Mouse (Mus musculus) embryonic facial prominence, embryonic 14.5 days (tissue): ENCODE results near the gene Med26. TPM values are rescaled to one million over a fixed set of nuclear protein-coding genes. Genes with fewer than 3 reads are reported as not detected.
A peak's percentile ranks its signal among the peaks of the same experiment; 100 is the strongest.

ENCODE experiments used
- ATAC-seq: fragments of 200-750 bp; cut with Nextera tagmentation; 2 replicates; pipeline ENCODE4 v1.8.0; 2017; ENCODE audit warnings: low read depth, moderate number of reproducible peaks, moderate TSS enrichment
- DNase-seq: peaks from one replicate; pipeline ENCODE4 v3.0.0-alpha.2; 2015; ENCODE audit warnings: low spot score
- H3K27ac ChIP-seq: fragments of 300-500 bp; sonication (generic); replicated peaks from 2 replicates; pipeline ENCODE4 v1.5.1; 2014; ENCODE audit warnings: low read depth, mild to moderate bottlenecking, low read length, moderate library complexity
- H3K27me3 ChIP-seq: fragments of 300-500 bp; sonication (generic); replicated peaks from 2 replicates; pipeline ENCODE4 v1.6.1; 2014; ENCODE audit warnings: low read length; ENCODE audit not compliant: control insufficient read depth, insufficient read depth
- H3K36me3 ChIP-seq: fragments of 300-500 bp; sonication (generic); 2 replicates; pipeline ENCODE4 v1.6.1; 2014; ENCODE audit warnings: low read length, mixed read lengths; ENCODE audit not compliant: control insufficient read depth, insufficient read depth
- H3K4me1 ChIP-seq: fragments of 300-500 bp; sonication (generic); 2 replicates; pipeline ENCODE4 v1.6.1; 2014; ENCODE audit warnings: antibody characterized with exemption, low read length; ENCODE audit not compliant: control insufficient read depth, insufficient read depth
- H3K4me2 ChIP-seq: fragments of 300-500 bp; sonication (generic); 2 replicates; pipeline ENCODE4 v1.6.1; 2014; ENCODE audit warnings: low read depth, mild to moderate bottlenecking, low read length, moderate library complexity, mixed read lengths
- H3K4me3 ChIP-seq: fragments of 300-500 bp; sonication (generic); 2 replicates; pipeline ENCODE4 v1.5.1; 2014; ENCODE audit warnings: low read depth, mild to moderate bottlenecking, low read length
- H3K9ac ChIP-seq: fragments of 300-500 bp; sonication (generic); 2 replicates; pipeline ENCODE4 v1.6.1; 2014; ENCODE audit warnings: low read depth, mild to moderate bottlenecking, low read length, moderate library complexity, mixed read lengths
- H3K9me3 ChIP-seq: fragments of 300-500 bp; sonication (generic); 2 replicates; pipeline ENCODE4 v1.6.1; 2016; ENCODE audit warnings: low read length; ENCODE audit not compliant: control insufficient read depth
- WGBS: fragments of 180-500 bp; shearing (Covaris S2); extraction: QIAGEN DNeasy Blood & Tissue Kit; methylation state at CpG from one replicate; pipeline ENCODE4 v1.1.7; 2014; 5-methylcytosine and 5-hydroxymethylcytosine counted together
- polyA plus RNA-seq: library from polyadenylated mRNA; unstranded; fragments of >200 nt; fragmentation: Nextera tagmentation; extraction: Ambion mirVana; gene quantifications from 2 replicates; pipeline ENCODE4 v1.2.1, GENCODE M21; 2014

Med26 gene
- polyA plus RNA-seq, 1 experiment from 2014 or later, result 16.2 TPM

DNA sequence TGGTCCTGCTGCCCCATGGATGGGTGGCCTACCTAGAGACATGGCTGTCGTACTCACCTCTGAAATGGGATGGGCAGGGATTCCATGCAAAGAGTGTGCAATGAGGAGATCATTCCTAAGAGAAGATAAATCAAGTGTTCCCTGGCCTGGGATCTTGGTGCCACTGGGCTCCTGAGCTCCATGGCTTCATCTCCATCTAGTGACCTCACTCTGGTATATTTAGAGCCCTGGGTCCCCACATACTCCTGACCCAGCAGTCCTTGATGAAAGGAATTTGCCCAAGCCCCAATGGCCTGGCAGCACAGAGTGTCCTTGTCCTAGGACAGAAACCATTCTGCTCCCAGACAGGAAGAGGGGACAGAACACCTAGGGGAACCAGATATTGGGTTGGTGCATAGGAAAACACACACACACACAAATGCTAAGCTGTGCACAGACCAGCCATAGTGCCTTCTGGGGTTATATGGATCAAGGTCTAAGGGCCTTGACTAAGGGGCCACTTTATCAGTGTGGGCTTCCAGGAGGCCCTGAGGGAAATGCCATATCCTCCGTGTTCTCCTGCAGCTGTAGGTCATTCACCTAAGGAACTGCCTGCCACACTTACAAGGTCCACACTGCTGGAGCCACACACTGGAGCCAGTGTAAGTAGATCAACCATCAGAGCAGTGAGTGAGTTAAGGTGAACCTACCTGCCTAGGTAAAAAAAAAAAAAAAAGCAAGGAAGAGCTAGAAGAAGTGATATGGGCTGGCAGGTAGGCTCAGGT, 48.4 kb downstream of the Med26 start:
- Histone ChIP-seq H3K36me3 (peaks cover 23% of the 10 kb centered on the region), H3K9ac (no peak overlapping the region), H3K27ac (no peak overlapping the region), H3K4me2 (no peak overlapping the region), H3K27me3 (no peaks in the 10 kb centered on the region), H3K4me1 (no peaks in the 10 kb centered on the region), H3K9me3 (no peaks in the 10 kb centered on the region), H3K4me3 (no peak overlapping the region)
- ATAC-seq (no peak), DNase-seq (no peak)
- WGBS, result 94% methylated on average over 2 of the region's 2 CpGs

DNA sequence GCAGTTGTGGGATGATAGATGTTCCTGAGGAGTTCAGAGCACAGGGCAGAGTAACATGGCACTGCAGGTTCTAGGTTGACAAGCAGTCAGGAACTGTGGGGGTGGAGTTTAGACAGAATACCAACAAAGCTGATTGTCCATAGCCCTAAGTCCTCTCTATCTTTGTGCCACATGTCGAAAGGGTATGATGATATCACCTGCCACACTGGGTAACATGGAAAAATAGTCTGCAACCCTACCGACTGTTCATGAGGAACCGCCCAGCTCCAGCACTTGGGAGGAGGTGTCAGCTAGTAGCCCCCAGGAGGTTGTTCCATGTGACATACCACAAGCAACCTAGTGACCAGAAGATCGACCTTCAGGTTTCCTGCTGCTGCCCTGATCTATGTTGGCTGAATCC, 49.5 kb downstream of the Med26 start:
- no peaks in the 10 kb centered on the region for H3K9me3 ChIP-seq

GRCm38 (mm10) chr8:72497911-72498310, 50.2 kb downstream of the Med26 start:
- no peak overlapping the region for H3K4me2 ChIP-seq
- no peak overlapping the region for H3K4me3 ChIP-seq
- H3K36me3 ChIP-seq, result peaks cover 25% of the 10 kb centered on the region
- no peak for ATAC-seq
- H3K27me3 ChIP-seq, result no peaks in the 10 kb centered on the region
- no peak overlapping the region for H3K9ac ChIP-seq
- 81% methylated on average over 1 of the region's 1 CpGs for WGBS
- DNase-seq, result no peak
- H3K9me3 ChIP-seq, result no peaks in the 10 kb centered on the region
- H3K4me1 ChIP-seq, result no peaks in the 10 kb centered on the region
- H3K27ac ChIP-seq, result no peak overlapping the region

More for the DNA sequence above, 49.5 kb downstream of the Med26 start:
- DNase-seq, result no peak
- Histone ChIP-seq H3K27me3 (no peaks in the 10 kb centered on the region), H3K4me3 (no peak overlapping the region), H3K27ac (no peak overlapping the region), H3K36me3 (peaks cover 25% of the 10 kb centered on the region), H3K4me2 (no peak overlapping the region), H3K9ac (no peak overlapping the region), H3K4me1 (no peaks in the 10 kb centered on the region)
- WGBS, result 84% methylated on average over 4 of the region's 4 CpGs
- ATAC-seq, result no peak

GRCm38 (mm10) chr8:72496217-72496616, 51.9 kb downstream of the Med26 start:
- H3K4me1 ChIP-seq, result 0 out of 2 replicates have a peak, but pooled peaks cover 3% of the 10 kb centered on the region
- ATAC-seq (no peak), DNase-seq (no peak)
- WGBS, result 92% methylated on average over 18 of the region's 19 CpGs
- H3K27me3 ChIP-seq, result no peaks in the 10 kb centered on the region
- no peak overlapping the region for H3K4me2 ChIP-seq
- no peak overlapping the region for H3K9ac ChIP-seq
- H3K4me3 ChIP-seq, result no peak overlapping the region
- H3K9me3 ChIP-seq, result no peaks in the 10 kb centered on the region
- peaks cover 25% of the 10 kb centered on the region for H3K36me3 ChIP-seq
- H3K27ac ChIP-seq, result no peak overlapping the region

DNA sequence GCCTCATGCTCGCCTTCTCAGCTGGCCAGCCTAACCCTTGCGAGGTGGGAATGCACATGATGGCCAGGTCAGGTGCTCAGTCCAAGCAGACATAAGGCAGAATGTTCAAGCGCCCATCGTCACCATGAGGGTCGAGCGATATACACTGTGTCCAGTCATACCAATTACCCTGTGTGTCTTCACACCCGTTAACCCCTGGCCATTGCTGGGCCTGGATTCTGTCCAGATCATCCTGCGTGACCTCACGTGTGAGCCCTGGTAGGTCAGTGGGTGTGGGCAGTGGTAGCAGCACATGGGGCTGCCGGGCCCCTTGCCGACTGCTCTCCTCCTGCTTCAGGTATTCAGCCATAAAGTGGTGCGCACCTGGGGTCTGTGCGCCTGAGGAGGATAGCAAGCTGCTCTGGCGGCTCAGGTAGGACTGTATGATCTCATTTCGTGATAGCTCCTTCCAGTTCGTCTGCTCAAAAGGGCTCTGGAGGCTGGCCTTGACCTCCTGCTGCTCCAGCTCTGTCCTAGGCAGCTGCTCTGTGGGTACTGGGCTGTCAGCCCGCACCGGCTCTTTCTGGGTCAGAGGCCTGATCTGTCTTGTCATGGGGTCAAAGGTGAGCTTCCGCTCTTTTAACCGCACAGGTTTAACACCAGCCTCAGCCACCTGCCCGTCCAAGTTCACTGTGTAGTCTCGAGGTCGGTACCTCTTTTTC, 52.5 kb downstream of the Med26 start:
- Histone ChIP-seq H3K9ac (no peak overlapping the region), H3K4me2 (no peak overlapping the region), H3K27me3 (no peaks in the 10 kb centered on the region), H3K9me3 (no peaks in the 10 kb centered on the region), H3K36me3 (peaks cover 26% of the 10 kb centered on the region), H3K4me3 (no peak overlapping the region), H3K4me1 (0 out of 2 replicates have a peak, but pooled peaks cover 7% of the 10 kb centered on the region), H3K27ac (no peak overlapping the region)
- ATAC-seq (no peak), DNase-seq (no peak)
- 82% methylated on average over 23 of the region's 23 CpGs for WGBS

DNA sequence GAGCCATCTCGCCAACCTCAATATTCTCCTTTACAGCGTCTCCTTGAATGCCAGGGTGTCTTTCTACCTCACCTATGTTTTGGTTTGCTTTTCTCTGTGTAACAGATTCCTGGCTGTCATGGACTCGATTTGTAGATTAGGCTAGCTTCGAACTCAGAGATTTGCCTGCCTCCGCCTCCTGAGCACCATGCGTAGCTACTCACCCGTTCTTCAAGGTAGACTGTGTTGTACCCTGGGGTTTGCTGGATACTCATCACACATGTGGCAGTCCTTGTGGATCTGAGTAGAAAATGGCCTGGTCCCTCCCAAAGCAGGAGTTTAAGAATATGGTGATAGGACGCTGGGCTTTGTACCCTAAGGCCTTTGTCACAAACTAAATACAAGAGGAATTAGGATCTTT, 54.7 kb downstream of the Med26 start:
- H3K36me3 ChIP-seq, result peaks cover 42% of the 10 kb centered on the region

GRCm38 (mm10) chr8:72492622-72493081, 55.4 kb downstream of the Med26 start:
- peaks cover 48% of the 10 kb centered on the region for H3K36me3 ChIP-seq
- peak overlapping the region; percentile 85 for H3K4me2 ChIP-seq
- peak overlapping the region; percentile 91 for H3K4me3 ChIP-seq
- peak overlapping the region; percentile 83; the same call in 1 of the 2 replicates for H3K27ac ChIP-seq
- peak overlapping the region; percentile 88 for H3K9ac ChIP-seq
- peak; percentile 99 for DNase-seq
- H3K27me3 ChIP-seq, result no peaks in the 10 kb centered on the region
- 0 out of 2 replicates have a peak, but pooled peaks cover 7% of the 10 kb centered on the region for H3K4me1 ChIP-seq
- no peaks in the 10 kb centered on the region for H3K9me3 ChIP-seq
- under 1% methylated on average over 39 of the region's 56 CpGs for WGBS
- peak; percentile 98 for ATAC-seq

More for the DNA sequence above, 54.7 kb downstream of the Med26 start:
- ATAC-seq, result no peak
- peak overlapping the region; percentile 73; the same call in 1 of the 2 replicates for H3K27ac ChIP-seq
- H3K9ac ChIP-seq, result peak overlapping the region; percentile 88
- DNase-seq, result no peak
- 10% methylated on average over 8 of the region's 8 CpGs for WGBS
- H3K27me3 ChIP-seq, result no peaks in the 10 kb centered on the region
- H3K4me3 ChIP-seq, result peak overlapping the region; percentile 91
- H3K4me2 ChIP-seq, result peak overlapping the region; percentile 85
- H3K9me3 ChIP-seq, result no peaks in the 10 kb centered on the region
- 0 out of 2 replicates have a peak, but pooled peaks cover 7% of the 10 kb centered on the region for H3K4me1 ChIP-seq

DNA sequence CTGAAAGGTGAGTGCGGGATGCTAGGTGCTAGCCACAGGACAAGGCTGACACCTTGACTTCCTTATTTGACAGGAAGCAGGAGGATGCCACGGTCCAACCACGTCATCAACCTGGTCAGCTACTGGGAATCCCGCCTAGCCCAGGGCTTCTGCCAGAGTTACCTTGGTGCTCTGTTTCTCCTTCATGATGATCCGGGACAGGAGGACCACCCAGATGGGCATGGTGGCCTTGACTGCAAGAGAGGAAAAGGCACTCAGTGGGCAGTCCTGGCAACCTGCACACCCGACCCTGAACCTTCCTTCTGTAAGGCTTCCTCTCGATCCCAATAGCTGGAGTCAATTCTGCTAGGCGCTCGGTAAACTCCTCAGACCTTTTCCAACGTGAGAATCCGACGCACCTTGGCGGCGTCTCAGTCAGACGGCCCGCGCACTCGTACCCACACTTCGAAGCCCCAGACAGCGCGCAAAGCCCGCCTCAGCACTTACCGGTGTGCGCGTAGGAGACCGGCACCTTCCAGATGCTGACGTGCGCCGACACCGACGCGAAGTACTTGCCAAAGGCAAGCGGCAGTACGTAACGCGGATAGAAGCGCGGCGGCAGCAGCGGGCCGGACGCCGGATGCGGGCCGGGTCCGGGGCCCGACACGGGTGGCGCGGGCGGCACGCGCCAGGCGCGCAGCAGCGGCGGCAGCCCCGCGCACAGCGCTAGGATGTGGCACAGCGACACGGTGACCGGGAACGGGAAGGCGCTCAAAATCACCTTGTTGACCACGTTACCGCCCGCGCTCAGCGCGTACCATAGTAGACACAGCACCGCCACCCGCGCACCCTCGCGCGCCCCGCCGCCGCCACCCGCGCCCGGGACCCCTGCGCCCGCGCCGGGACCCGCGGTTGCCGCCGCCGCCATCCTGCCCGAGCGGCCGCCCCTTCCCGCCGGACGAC, 56.1 kb downstream of the Med26 start, which contains the start of gene Slc35e1:
Gene Slc35e1, minus strand, starts transcription at position 935 of the 942 bp plus-strand sequence.
- DNase-seq (peak; percentile 35), ATAC-seq (no peak; the same call in none of the 2 replicates)
- peak within 1 kb of the TSS; percentile 85 for H3K4me2 ChIP-seq
- no peaks in the 10 kb centered on the region for H3K9me3 ChIP-seq
- WGBS, result under 1% methylated on average over 46 of the region's 98 CpGs
- H3K27me3 ChIP-seq, result no peaks in the 10 kb centered on the region
- peak within 1 kb of the TSS; percentile 88 for H3K9ac ChIP-seq
- H3K27ac ChIP-seq, result peak within 1 kb of the TSS; percentile 83
- peaks cover 54% of the 10 kb centered on the region for H3K36me3 ChIP-seq
- peak within 1 kb of the TSS; percentile 91 for H3K4me3 ChIP-seq
- 0 out of 2 replicates have a peak, but pooled peaks cover 7% of the 10 kb centered on the region for H3K4me1 ChIP-seq
